Mouse (Mus musculus) myocyte (in vitro differentiated cells): ENCODE data around the gene Cad. TPM values are rescaled to one million over a fixed set of nuclear protein-coding genes. Genes with fewer than 3 reads are reported as not detected.

Source experiments
- H3K27me3 ChIP-seq: one replicate; pipeline ENCODE4 v1.6.1; 2011; ENCODE audit not compliant: control insufficient read depth, insufficient read depth, insufficient read length
- H3K36me3 ChIP-seq: one replicate; pipeline ENCODE4 v1.6.1; 2011; ENCODE audit not compliant: control insufficient read depth, insufficient read depth
- H3K4me2 ChIP-seq: one replicate; pipeline ENCODE4 v1.6.1; 2011; ENCODE audit warnings: low read depth, control low read depth
- H3K4me3 ChIP-seq: one replicate; pipeline ENCODE4 v1.5.1; 2011; ENCODE audit warnings: mild to moderate bottlenecking, control low read depth, moderate library complexity
- H3K79me2 ChIP-seq: one replicate; pipeline ENCODE4 v1.6.1; 2011; ENCODE audit not compliant: control insufficient read depth, insufficient read depth
- H3ac ChIP-seq: one replicate; pipeline ENCODE4 v1.6.1; 2011; ENCODE audit not compliant: control insufficient read depth, insufficient read length
- CEBPB ChIP-seq: IDR thresholded peaks from 2 replicates; pipeline ENCODE4 v1.6.1; 2011; ENCODE audit warnings: mild to moderate bottlenecking, moderate library complexity; ENCODE audit not compliant: poor library complexity, insufficient read depth, severe bottlenecking
- E2F4 ChIP-seq: IDR thresholded peaks from one replicate; pipeline ENCODE4 v1.6.1; 2011; ENCODE audit warnings: mild to moderate bottlenecking, control low read depth, moderate library complexity; ENCODE audit not compliant: insufficient read depth
- MAX ChIP-seq: IDR thresholded peaks from one replicate; pipeline ENCODE4 v1.6.1; 2011; ENCODE audit warnings: low read depth, mild to moderate bottlenecking, control low read depth
- MYOD1 ChIP-seq, 3 experiments: IDR thresholded peaks; one replicate each; pipeline ENCODE4 v1.6.1; 2011; ENCODE audit warnings: control low read depth in 2 of 3, low read depth in 2 of 3, mild to moderate bottlenecking in 2 of 3, moderate library complexity in 1 of 3; ENCODE audit not compliant: insufficient read length in 2 of 3, control insufficient read depth in 1 of 3
- MYOG ChIP-seq, 3 experiments: IDR thresholded peaks; one replicate each; pipeline ENCODE4 v1.6.1; 2011; ENCODE audit warnings: control low read depth in 2 of 3, low read depth in 2 of 3, mild to moderate bottlenecking in 2 of 3; ENCODE audit not compliant: insufficient read length in 2 of 3, control insufficient read depth in 1 of 3, insufficient read depth in 1 of 3
- POLR2A ChIP-seq: IDR thresholded peaks from one replicate; pipeline ENCODE4 v1.6.1; 2011; ENCODE audit warnings: low read depth, mild to moderate bottlenecking, control low read depth, moderate library complexity; ENCODE audit not compliant: insufficient read length
- POLR2AphosphoS2 ChIP-seq: IDR thresholded peaks from one replicate; pipeline ENCODE4 v1.6.1; 2011; ENCODE audit warnings: low read depth, control low read depth; ENCODE audit not compliant: insufficient read length
- REST ChIP-seq: IDR thresholded peaks from one replicate; pipeline ENCODE4 v1.6.1; 2011; ENCODE audit warnings: mild to moderate bottlenecking, control low read depth, moderate library complexity; ENCODE audit not compliant: insufficient read depth, insufficient read length
- SRF ChIP-seq: IDR thresholded peaks from one replicate; pipeline ENCODE4 v1.6.1; 2011; ENCODE audit warnings: low read depth; ENCODE audit not compliant: control insufficient read depth, insufficient read length
- TCF12 ChIP-seq: IDR thresholded peaks from one replicate; pipeline ENCODE4 v1.6.1; 2011; ENCODE audit warnings: mild to moderate bottlenecking, control low read depth; ENCODE audit not compliant: poor library complexity, insufficient read depth, severe bottlenecking
- TCF3 ChIP-seq: IDR thresholded peaks from one replicate; pipeline ENCODE4 v1.6.1; 2011; ENCODE audit warnings: low read depth, control low read depth; ENCODE audit not compliant: insufficient read length
- USF1 ChIP-seq: IDR thresholded peaks from one replicate; pipeline ENCODE4 v1.6.1; 2011; ENCODE audit warnings: low read depth, mild to moderate bottlenecking, control low read depth, moderate library complexity
- polyA plus RNA-seq: library from polyadenylated mRNA; unstranded; fragments of >200 nt; fragmentation: generic; extraction: Trizol; gene quantifications from one replicate; pipeline ENCODE4 v1.2.1, GENCODE M21; 2012; ENCODE audit warnings: missing spikeins

The Cad gene
- polyA plus RNA-seq, 1 experiment = 31.5 TPM

DNA sequence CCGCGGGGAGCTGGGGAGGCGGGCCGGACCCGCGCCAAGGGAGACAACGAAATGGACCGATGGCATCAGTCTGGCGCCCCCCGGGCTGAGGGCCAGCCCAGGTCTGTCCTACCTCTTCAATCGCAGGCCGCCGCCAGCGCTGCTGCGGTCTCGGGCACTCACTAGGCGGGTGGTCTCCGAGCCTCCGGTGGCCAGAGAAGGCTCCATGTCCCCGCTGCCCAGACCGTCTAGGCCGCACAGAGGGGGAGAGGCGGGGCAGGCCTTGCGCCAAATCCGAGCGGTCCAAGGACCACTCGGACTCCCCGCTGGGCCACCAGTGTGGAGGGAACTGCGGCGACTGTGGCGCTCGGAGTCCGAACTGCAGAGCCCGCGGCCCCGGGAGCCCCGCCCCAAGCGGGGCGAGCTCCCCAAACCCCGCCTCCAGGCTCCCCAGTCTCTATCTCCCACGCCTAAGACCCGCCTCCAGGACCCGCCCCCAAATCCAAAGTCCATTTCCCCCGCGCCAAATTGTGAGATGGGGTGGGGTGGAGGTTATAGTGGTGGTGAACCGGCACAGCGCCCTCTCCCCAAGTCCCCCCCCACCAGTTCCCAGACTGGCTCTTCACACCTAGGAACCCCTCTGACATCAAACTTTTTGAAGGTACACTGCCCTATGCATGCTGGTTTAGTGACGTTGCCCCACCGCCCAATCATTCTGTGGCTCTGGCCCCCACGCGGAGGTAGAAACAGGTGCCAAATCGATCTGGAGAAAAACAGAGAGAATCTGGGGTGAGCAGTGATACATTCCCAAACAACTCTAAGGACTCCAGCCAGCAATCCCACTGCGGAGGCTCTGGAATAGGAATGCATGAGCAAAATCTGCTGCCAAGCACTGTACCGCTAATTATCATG is 38.8 kb downstream of the Cad start:
- H3K4me3 ChIP-seq = no peak overlapping the region
- peaks cover 55% of the 10 kb centered on the region for H3K27me3 ChIP-seq

DNA sequence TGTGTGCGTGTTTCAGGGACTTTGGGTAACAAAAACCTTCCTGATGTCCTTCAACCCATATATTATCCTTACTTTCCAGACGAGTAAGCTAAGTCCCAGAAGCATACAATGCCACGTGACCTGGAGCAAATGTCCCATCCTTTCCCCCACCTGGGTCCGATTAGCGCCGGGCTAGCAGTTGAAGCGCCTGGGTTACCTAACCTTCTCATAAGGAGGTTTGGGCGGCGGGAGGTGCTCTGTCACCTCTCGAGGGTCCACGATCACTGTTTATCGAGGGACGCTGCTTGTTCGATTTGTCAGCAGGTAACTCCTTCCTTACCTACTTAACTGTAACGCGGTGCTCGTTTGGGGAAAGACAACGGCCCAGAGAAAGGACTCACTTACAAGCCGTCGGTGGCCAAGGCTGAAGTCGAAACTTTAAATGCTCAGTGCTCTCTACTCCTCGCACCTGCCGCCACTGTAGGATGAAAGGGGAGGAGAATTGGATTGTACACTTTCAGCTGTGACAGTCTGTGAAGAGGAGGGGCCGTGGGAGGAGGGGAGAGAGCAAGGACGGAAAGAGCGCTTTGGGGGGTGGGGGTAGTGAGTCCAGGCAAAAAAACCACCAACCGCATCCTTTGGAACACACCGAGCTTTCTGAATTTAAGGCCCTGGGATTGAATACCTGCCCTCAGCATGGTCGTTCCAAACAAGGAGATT is 39.7 kb downstream of the Cad start:
- no peak overlapping the region for H3ac ChIP-seq
- TF ChIP-seq TCF3 = no peak
- TF ChIP-seq USF1 = peak; percentile 48
- no peaks in the 10 kb centered on the region for H3K79me2 ChIP-seq
- peaks cover 55% of the 10 kb centered on the region for H3K27me3 ChIP-seq
- H3K4me2 ChIP-seq = peak overlapping the region; percentile 78
- peak overlapping the region; percentile 14 for H3K4me3 ChIP-seq
- H3K36me3 ChIP-seq = no peaks in the 10 kb centered on the region

More for the DNA sequence above, 38.8 kb downstream of the Cad start:
- TF ChIP-seq POLR2A (no peak), TCF3 (no peak)
- no peak overlapping the region for H3ac ChIP-seq
- no peaks in the 10 kb centered on the region for H3K36me3 ChIP-seq
- H3K79me2 ChIP-seq = no peaks in the 10 kb centered on the region
- peak overlapping the region; percentile 78 for H3K4me2 ChIP-seq

DNA sequence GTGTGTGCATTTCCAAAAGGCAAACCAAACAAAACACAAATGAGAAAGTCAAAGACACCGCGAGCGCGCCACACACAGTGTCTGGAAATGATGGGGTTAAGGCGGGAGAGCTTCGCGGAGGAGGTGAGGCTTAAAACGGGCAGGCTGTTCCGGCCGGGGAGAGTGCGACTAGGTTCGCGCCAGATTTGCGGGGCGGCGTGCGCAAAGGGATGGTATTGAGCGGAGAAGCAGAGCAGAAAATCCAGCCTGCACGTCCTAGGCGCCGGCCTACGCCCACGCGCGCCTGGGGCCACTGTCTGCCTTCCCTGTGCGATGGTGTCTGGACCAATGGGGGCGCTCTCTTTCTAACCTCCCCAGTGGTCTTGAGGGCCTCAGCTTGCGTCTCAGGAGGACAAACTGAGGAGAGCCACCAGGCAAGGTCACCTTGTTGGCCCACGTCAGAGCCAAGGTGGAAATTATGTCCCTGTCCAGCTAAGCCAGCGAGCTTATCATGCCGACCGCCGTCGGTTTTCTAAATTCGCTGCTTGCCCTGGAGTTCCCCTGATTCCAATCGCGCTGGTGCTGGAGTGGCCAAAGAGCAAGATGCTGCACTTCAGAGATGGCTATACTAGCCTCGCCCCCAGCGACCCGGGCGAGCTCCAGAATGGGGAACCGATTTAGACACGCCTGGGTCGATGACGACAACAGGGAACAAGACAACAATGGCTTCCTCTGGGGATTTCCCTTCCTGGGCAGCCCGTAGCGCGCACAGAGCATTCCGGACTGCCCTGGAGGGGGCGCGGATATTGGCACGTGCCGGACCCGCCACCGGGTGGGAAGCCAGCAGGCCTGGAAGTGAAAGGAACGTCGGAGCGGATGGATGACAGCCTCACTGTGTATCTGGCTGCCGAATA is 40.5 kb downstream of the Cad start:
- Histone ChIP-seq H3K27me3 (peaks cover 53% of the 10 kb centered on the region), H3K4me3 (peak overlapping the region; percentile 14), H3K36me3 (no peaks in the 10 kb centered on the region), H3K4me2 (peak overlapping the region; percentile 78), H3ac (no peak overlapping the region), H3K79me2 (no peaks in the 10 kb centered on the region)
- TF ChIP-seq TCF3 (no peak), MYOD1 (IDR thresholded peaks at IDR 0.05; ENCODE audit: control insufficient read depth in 1 of 3, insufficient read length in 2 of 3, low read depth in 2 of 3) (no peak)

DNA sequence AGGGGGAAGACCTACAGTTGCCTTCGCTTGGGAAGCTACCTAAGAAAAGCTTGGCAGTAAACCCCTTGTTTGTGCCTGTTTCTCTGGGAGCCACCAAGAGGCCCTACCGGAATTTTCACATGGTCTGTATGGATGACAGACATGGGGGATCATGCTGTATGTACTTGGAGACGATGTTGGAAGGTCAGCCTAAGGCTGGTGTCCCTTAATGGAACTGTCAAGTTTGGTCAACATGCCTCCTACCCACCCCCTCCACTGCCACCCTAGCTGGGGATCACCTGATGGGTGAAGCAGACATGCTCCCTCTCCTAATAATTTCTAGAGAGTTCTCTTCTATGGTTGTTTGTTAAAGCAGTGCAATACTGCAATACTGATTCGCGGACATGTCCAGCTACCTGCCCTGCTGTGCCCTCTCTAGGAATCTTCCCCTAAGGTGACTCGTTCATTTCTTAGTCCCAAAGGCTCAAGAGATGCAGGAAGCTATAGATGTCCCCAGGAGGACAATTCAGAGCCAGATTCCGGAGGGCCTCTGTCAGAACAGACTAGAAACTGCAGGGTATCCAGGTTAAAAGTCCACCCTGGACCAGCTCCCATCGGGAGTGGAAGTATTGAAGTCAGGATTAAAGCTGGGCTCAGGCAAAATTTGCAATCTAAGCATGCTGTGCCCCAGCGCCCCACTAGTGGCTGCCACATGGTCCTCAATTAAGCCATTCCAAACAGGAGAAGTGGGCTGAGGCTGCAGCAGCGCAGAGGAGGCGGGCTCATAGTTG is 41.3 kb downstream of the Cad start:
- peak overlapping the region; percentile 14 for H3K4me3 ChIP-seq
- H3ac ChIP-seq = no peak overlapping the region
- peaks cover 45% of the 10 kb centered on the region for H3K27me3 ChIP-seq
- H3K4me2 ChIP-seq = peak overlapping the region; percentile 78
- TF ChIP-seq REST (no peak), TCF12 (no peak), MYOD1 (IDR thresholded peaks at IDR 0.05; ENCODE audit: control insufficient read depth in 1 of 3, insufficient read length in 2 of 3, low read depth in 2 of 3) (no peak), MAX (no peak), POLR2AphosphoS2 (no peak), MYOG (IDR thresholded peaks at IDR 0.05; ENCODE audit: control insufficient read depth in 1 of 3, insufficient read depth in 1 of 3, insufficient read length in 2 of 3, low read depth in 2 of 3) (no peak), E2F4 (no peak), POLR2A (no peak), USF1 (no peak), TCF3 (no peak), SRF (no peak), CEBPB (no peak)
- no peaks in the 10 kb centered on the region for H3K79me2 ChIP-seq
- H3K36me3 ChIP-seq = no peaks in the 10 kb centered on the region

DNA sequence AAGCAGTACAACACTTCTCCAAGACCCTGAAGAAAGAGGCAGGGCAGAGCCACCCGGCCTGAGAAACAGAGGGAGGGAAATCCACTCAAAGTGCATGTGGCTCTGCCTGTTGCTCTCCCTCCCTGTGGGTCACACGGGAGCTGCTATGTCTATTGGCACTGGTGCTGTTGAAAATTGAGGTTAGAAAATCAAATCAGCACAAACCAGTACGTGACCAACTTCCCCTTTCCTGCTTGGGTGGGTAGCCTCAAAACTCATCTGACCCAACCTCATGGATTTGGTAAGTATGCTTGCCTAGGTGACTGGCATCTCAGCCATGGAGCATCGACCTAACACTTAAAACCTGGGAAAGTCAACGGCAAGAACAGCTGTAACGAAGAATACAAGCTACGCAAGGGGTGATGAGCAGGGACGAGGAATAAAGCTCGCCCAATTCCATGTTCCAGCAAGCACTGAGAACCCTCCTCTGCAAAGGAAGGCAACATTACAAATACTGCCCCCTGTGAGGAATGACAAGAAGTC is 51.3 kb downstream of the Cad start, which contains the start of gene Dnajc5g:
Gene Dnajc5g, plus strand, starts transcription at position 472 of the 522 bp plus-strand sequence.
- no peaks in the 10 kb centered on the region for H3K79me2 ChIP-seq
- TF ChIP-seq MYOD1 (IDR thresholded peaks at IDR 0.05; ENCODE audit: control insufficient read depth in 1 of 3, insufficient read length in 2 of 3, low read depth in 2 of 3) (no peak), MYOG (IDR thresholded peaks at IDR 0.05; ENCODE audit: control insufficient read depth in 1 of 3, insufficient read depth in 1 of 3, insufficient read length in 2 of 3, low read depth in 2 of 3) (no peak), SRF (no peak), E2F4 (no peak), TCF12 (no peak), REST (no peak), CEBPB (no peak), TCF3 (no peak), POLR2A (no peak), MAX (no peak), USF1 (no peak), POLR2AphosphoS2 (no peak)
- no peak within 1 kb of the TSS for H3ac ChIP-seq
- H3K36me3 ChIP-seq = no peaks in the 10 kb centered on the region
- no peak within 1 kb of the TSS for H3K4me3 ChIP-seq
- peaks cover 20% of the 10 kb centered on the region for H3K27me3 ChIP-seq
- no peak within 1 kb of the TSS for H3K4me2 ChIP-seq
